In genomic region chr4:137497367-137497766, GRCm38 (mm10) we compare ENCODE assay signal across 8 mouse cellular contexts. TPM values are rescaled to one million over a fixed set of nuclear protein-coding genes. Genes with fewer than 3 reads are reported as not detected.
DNase-seq lines count a peak whose midpoint lies in the region; ATAC-seq lines count a peak whose summit lies in the region.
"Had no signal": no experiment of that assay in that cellular context is flagged by ENCODE, and none has a peak within 500 bp of the region (broad histone marks: within the 10 kb centered on the region; RNA-seq: fewer than 3 reads in every experiment).

No protein-coding gene starts in this region.

- H3K9ac ChIP-seq in limb, embryonic 11.5 days (ENCODE audit: low read length), result no peak overlapping the region

- H3K4me1 ChIP-seq in limb, embryonic 11.5 days (ENCODE audit: control insufficient read depth, insufficient read depth, low read length), result peaks cover 41% of the 10 kb centered on the region

- no peaks in the 10 kb centered on the region for H3K27me3 ChIP-seq in limb, embryonic 11.5 days (ENCODE audit: control insufficient read depth, insufficient read depth, low read length)

- no peak overlapping the region for H3K4me3 ChIP-seq in limb, embryonic 11.5 days (ENCODE audit: low read depth, low read length)

- no peak for ATAC-seq in limb, embryonic 11.5 days (ENCODE audit: insufficient number of reproducible peaks, low FRiP score, low TSS enrichment, low read depth)
- no peak for ATAC-seq in inflammation-experienced regulatory T-cells, adult 6 months

- 67% methylated on average over 5 of the region's 5 CpGs for WGBS in limb, embryonic 11.5 days

- peak overlapping the region; percentile 68 for H3K27ac ChIP-seq in limb, embryonic 11.5 days (replicated peaks; ENCODE audit: low read depth, low read length)

- no peaks in the 10 kb centered on the region; the same call in none of the 2 replicates for H3K36me3 ChIP-seq in limb, embryonic 11.5 days (ENCODE audit: control insufficient read depth, insufficient read depth, low read length)

- peak; percentile 73 for DNase-seq in ES-CJ7 (ENCODE audit: low read depth, low spot score)
- DNase-seq in adrenal gland, postnatal 36 days, result peak; percentile 73 to 74
- DNase-seq in heart, postnatal 4 days, result peak; percentile 72
- DNase-seq in limb, embryonic 11.5 days (ENCODE audit: low spot score), result no peak
- no peak for DNase-seq in layer of hippocampus, adult 9-11 months
- no peak for DNase-seq in frontal cortex, postnatal 14 days (ENCODE audit: low spot score in 2 of 2)

- H3K9me3 ChIP-seq in limb, embryonic 11.5 days (ENCODE audit: control insufficient read depth, low read length), result no peaks in the 10 kb centered on the region

- H3K4me2 ChIP-seq in limb, embryonic 11.5 days (ENCODE audit: low read depth, severe bottlenecking), result no peak overlapping the region

RNA-seq across cellular contexts. Expression of gene Hspg2, which starts 28.8 kb away (rescaled TPM):
- 100 to 1,000 TPM; 141 to 263 TPM for total RNA-seq in adrenal gland, postnatal 36 days (2021)
- total RNA-seq in heart, postnatal 4 days (2021), result 100 to 1,000 TPM; 467 to 506 TPM
- polyA plus RNA-seq in limb, embryonic 11.5 days (2014; fragmentation: Nextera tagmentation; extraction: Ambion mirVana), result 20.6 and 22.4 TPM in 2 replicates
- polyA plus RNA-seq in inflammation-experienced regulatory T-cells, adult 6 months (2017; shearing (Covaris generic)), result not detected

RNA-seq across cellular contexts. Expression of gene 1700013G24Rik, which starts 44.3 kb away (rescaled TPM):
- total RNA-seq in adrenal gland, postnatal 36 days (2021), result not detected
- not detected for total RNA-seq in heart, postnatal 4 days (2021)
- not detected in 2 replicates for polyA plus RNA-seq in limb, embryonic 11.5 days (2014; fragmentation: Nextera tagmentation; extraction: Ambion mirVana)
- not detected for polyA plus RNA-seq in inflammation-experienced regulatory T-cells, adult 6 months (2017; shearing (Covaris generic))
- polyA plus RNA-seq: neural tube, embryonic 14.5 days had no signal

Comparison
In these comparisons a context has a peak if more than half of its experiments do, and no peak if none do; other contexts are left out.
1. DNase-seq: peak in ES-CJ7 (single experiment), adrenal gland, postnatal 36 days (2 of 2) and heart, postnatal 4 days (single experiment); none in limb, embryonic 11.5 days (single experiment), layer of hippocampus, adult 9-11 months (single experiment) and frontal cortex, postnatal 14 days (0 of 2).